Mouse (Mus musculus): ENCODE measurements around the gene Vmn1r191. TPM values are rescaled to one million over a fixed set of nuclear protein-coding genes. Genes with fewer than 3 reads are reported as not detected.
"Not testable (repeated sequence)": the region's sequence is repeated elsewhere in the genome, so short reads cannot be mapped to it uniquely, and the experiment has no call there.

Gene Vmn1r191
- total RNA-seq (2014; rRNA removed) (not detected in 2 replicates), polyA plus RNA-seq (2015; fragmentation: Nextera tagmentation; extraction: Ambion mirVana) (not detected in 2 replicates)

DNA sequence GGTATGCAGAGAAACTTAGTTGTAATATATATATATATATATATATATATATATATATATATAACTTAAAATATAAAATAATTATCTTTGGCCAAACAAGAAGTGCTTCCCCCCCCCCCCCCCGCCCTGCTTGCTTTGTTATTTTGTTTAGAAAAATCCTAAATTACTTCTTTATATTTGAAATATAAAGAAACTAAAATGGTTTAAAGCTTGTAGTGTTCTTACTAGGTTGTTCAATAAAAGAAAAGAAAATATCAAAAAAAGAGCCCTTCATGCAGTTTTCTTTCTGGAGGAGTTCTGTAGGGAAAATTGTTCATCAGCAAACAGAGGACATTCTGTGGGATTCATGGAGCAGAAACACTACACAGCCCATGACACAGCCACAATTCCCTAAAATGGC, at the start of gene Vmn1r191:
Gene Vmn1r191 (minus strand): TSS at position 101 of the 400 bp plus-strand sequence.
- no peak within 1 kb of the TSS for H3K4me2 ChIP-seq (ENCODE audit: low read depth, low read length)
- no peak within 1 kb of the TSS for H3K9ac ChIP-seq (replicated peaks; ENCODE audit: low read length)
- no peak within 1 kb of the TSS for H3K4me3 ChIP-seq (ENCODE audit: low read length)
- WGBS = 91% methylated on average over 1 of the region's 1 CpGs
- no peaks in the 10 kb centered on the region for H3K36me3 ChIP-seq (ENCODE audit: insufficient read depth, low read length)
- no peaks in the 10 kb centered on the region for H3K27me3 ChIP-seq (ENCODE audit: insufficient read depth, low read length)
- H3K4me1 ChIP-seq (ENCODE audit: insufficient read depth, low read length) = no peaks in the 10 kb centered on the region
- ATAC-seq = no peak
- DNase-seq (ENCODE audit: low spot score) = no peak
- no peak for TF ChIP-seq CTCF (IDR thresholded peaks at IDR 0.05; ENCODE audit: low read depth)
- no peak within 1 kb of the TSS for H3K27ac ChIP-seq
- H3K9me3 ChIP-seq (ENCODE audit: low read length) = no peaks in the 10 kb centered on the region

DNA sequence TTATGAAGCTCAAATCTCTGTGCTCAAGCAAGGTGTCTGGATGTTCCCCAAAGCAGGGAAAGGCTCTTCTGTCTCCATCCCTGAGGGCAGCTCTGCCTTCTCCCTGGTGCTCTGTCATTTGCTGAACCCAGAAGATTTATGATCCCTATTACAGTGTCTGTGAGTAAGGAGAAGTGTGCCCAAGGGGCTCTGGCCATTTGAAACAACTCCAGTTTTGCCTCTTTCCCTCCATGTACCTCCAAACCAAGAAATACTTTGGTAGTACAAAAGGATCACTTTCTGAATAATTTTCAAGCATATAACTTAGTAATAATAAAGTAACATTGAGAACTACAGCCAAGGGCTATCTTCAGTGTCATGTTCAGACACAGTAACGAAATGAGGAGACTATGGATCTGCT, 39.3 kb upstream of the Vmn1r191 start, which contains the start of gene Vmn1r193:
Gene Vmn1r193 (minus strand): TSS at position 101 of the 400 bp plus-strand sequence.
- H3K27ac ChIP-seq; ATAC-seq; H3K36me3 ChIP-seq (ENCODE audit: insufficient read depth, low read length); H3K27me3 ChIP-seq (ENCODE audit: insufficient read depth, low read length); H3K4me3 ChIP-seq (ENCODE audit: low read length); H3K4me2 ChIP-seq (ENCODE audit: low read depth, low read length); DNase-seq (ENCODE audit: low spot score); H3K9me3 ChIP-seq (ENCODE audit: low read length); H3K9ac ChIP-seq (replicated peaks; ENCODE audit: low read length); H3K4me1 ChIP-seq (ENCODE audit: insufficient read depth, low read length): not testable (repeated sequence)
- WGBS = 83% methylated on average over 1 of the region's 1 CpGs

GRCm38 (mm10) chr13:22192756-22193155, 9.0 kb upstream of the Vmn1r191 start:
- not testable (repeated sequence) for H3K27me3 ChIP-seq (ENCODE audit: insufficient read depth, low read length); H3K9me3 ChIP-seq (ENCODE audit: low read length); H3K4me3 ChIP-seq (ENCODE audit: low read length); H3K36me3 ChIP-seq (ENCODE audit: insufficient read depth, low read length); H3K4me1 ChIP-seq (ENCODE audit: insufficient read depth, low read length); DNase-seq (ENCODE audit: low spot score); H3K27ac ChIP-seq; H3K9ac ChIP-seq (replicated peaks; ENCODE audit: low read length); ATAC-seq; H3K4me2 ChIP-seq (ENCODE audit: low read depth, low read length)
- WGBS = 65% methylated on average over 3 of the region's 3 CpGs

DNA sequence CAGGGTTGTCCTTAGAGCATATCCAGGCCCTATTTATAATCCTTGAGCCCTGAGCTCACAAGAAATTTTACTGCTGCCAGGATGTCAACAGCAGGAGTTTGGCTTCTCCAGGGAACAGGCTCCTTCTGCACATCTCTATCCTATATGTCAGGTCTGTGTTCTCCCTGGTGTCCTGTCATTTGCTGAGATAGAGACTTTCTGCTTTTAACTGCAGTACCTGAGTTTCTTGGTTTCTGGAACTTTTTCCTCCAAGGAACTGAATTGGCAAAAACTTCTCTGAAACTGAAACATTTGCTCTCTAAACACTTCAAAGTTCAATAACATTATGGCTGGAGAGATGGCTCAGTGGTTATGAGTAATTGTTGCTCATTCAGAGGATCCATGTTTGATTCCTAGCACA, 7.3 kb upstream of the Vmn1r191 start, which contains the start of gene Vmn1r192:
Gene Vmn1r192 (minus strand): TSS at position 101 of the 400 bp plus-strand sequence.
- no peak for ATAC-seq
- Histone ChIP-seq H3K27me3 (ENCODE audit: insufficient read depth, low read length) (no peaks in the 10 kb centered on the region), H3K27ac (no peak within 1 kb of the TSS), H3K9me3 (ENCODE audit: low read length) (no peaks in the 10 kb centered on the region), H3K4me3 (ENCODE audit: low read length) (no peak within 1 kb of the TSS), H3K4me2 (ENCODE audit: low read depth, low read length) (no peak within 1 kb of the TSS), H3K4me1 (ENCODE audit: insufficient read depth, low read length) (no peaks in the 10 kb centered on the region), H3K9ac (replicated peaks; ENCODE audit: low read length) (no peak within 1 kb of the TSS), H3K36me3 (ENCODE audit: insufficient read depth, low read length) (no peaks in the 10 kb centered on the region)
- TF ChIP-seq CTCF (IDR thresholded peaks at IDR 0.05; ENCODE audit: low read depth) = no peak
- no peak for DNase-seq (ENCODE audit: low spot score)

GRCm38 (mm10) chr13:22190385-22190784, 6.6 kb upstream of the Vmn1r191 start:
- ATAC-seq (no peak), DNase-seq (ENCODE audit: low spot score) (no peak)
- H3K9me3 ChIP-seq (ENCODE audit: low read length) = no peaks in the 10 kb centered on the region
- H3K36me3 ChIP-seq (ENCODE audit: insufficient read depth, low read length) = no peaks in the 10 kb centered on the region
- TF ChIP-seq CTCF (IDR thresholded peaks at IDR 0.05; ENCODE audit: low read depth) = no peak
- H3K27ac ChIP-seq = no peak overlapping the region
- H3K9ac ChIP-seq (replicated peaks; ENCODE audit: low read length) = no peak overlapping the region
- 74% methylated on average over 2 of the region's 2 CpGs for WGBS
- H3K4me2 ChIP-seq (ENCODE audit: low read depth, low read length) = no peak overlapping the region
- H3K4me3 ChIP-seq (ENCODE audit: low read length) = no peak overlapping the region
- no peaks in the 10 kb centered on the region for H3K4me1 ChIP-seq (ENCODE audit: insufficient read depth, low read length)
- no peaks in the 10 kb centered on the region for H3K27me3 ChIP-seq (ENCODE audit: insufficient read depth, low read length)

GRCm38 (mm10) chr13:22189313-22189712, 5.5 kb upstream of the Vmn1r191 start:
- no peak for ATAC-seq
- TF ChIP-seq CTCF (IDR thresholded peaks at IDR 0.05; ENCODE audit: low read depth) = no peak

GRCm38 (mm10) chr13:22168416-22168815, 15.4 kb downstream of the Vmn1r191 start:
- no peak for TF ChIP-seq CTCF (IDR thresholded peaks at IDR 0.05; ENCODE audit: low read depth)
- no peak for ATAC-seq
- DNase-seq (ENCODE audit: low spot score) = no peak
- no peaks in the 10 kb centered on the region for H3K9me3 ChIP-seq (ENCODE audit: low read length)
- WGBS = 93% methylated on average over 15 of the region's 15 CpGs
- no peak overlapping the region for H3K9ac ChIP-seq (replicated peaks; ENCODE audit: low read length)
- H3K4me3 ChIP-seq (ENCODE audit: low read length) = no peak overlapping the region
- H3K27me3 ChIP-seq (ENCODE audit: insufficient read depth, low read length) = no peaks in the 10 kb centered on the region
- no peaks in the 10 kb centered on the region for H3K36me3 ChIP-seq (ENCODE audit: insufficient read depth, low read length)
- no peaks in the 10 kb centered on the region for H3K4me1 ChIP-seq (ENCODE audit: insufficient read depth, low read length)
- H3K27ac ChIP-seq = no peak overlapping the region
- H3K4me2 ChIP-seq (ENCODE audit: low read depth, low read length) = no peak overlapping the region

More at GRCm38 (mm10) chr13:22189313-22189712, 5.5 kb upstream of the Vmn1r191 start:
- no peak overlapping the region for H3K27ac ChIP-seq
- H3K4me2 ChIP-seq (ENCODE audit: low read depth, low read length) = no peak overlapping the region
- WGBS = 87% methylated on average over 2 of the region's 2 CpGs
- H3K9ac ChIP-seq (replicated peaks; ENCODE audit: low read length) = no peak overlapping the region
- H3K4me3 ChIP-seq (ENCODE audit: low read length) = no peak overlapping the region
- no peaks in the 10 kb centered on the region for H3K27me3 ChIP-seq (ENCODE audit: insufficient read depth, low read length)
- no peaks in the 10 kb centered on the region for H3K4me1 ChIP-seq (ENCODE audit: insufficient read depth, low read length)
- DNase-seq (ENCODE audit: low spot score) = no peak
- no peaks in the 10 kb centered on the region for H3K36me3 ChIP-seq (ENCODE audit: insufficient read depth, low read length)
- H3K9me3 ChIP-seq (ENCODE audit: low read length) = no peaks in the 10 kb centered on the region

Measured in hindbrain, postnatal 0 days (tissue).